Mouse (Mus musculus) right cerebral cortex, postnatal 4 days (tissue): ENCODE measurements around the gene Olfr153.
A peak's percentile ranks its signal among the peaks of the same experiment; 100 is the strongest.
"Not testable (repeated sequence)": the region's sequence is repeated elsewhere in the genome, so short reads cannot be mapped to it uniquely, and the experiment has no call there.

Experiments used
- DNase-seq: peaks from one replicate; pipeline ENCODE4 v3.0.0-alpha.2; 2022

Olfr153 gene

GRCm38 (mm10) chr2:87531496-87531895, at the start of gene Olfr153:
Gene Olfr153, plus strand, starts transcription at chr2:87531796.
- no peak for DNase-seq

- no peak for DNase-seq
Observed at GRCm38 (mm10) chr2:87482276-87482675, 49.3 kb upstream of the Olfr153 start.

GRCm38 (mm10) chr2:87496993-87497392, 34.6 kb upstream of the Olfr153 start, which contains the start of gene Pramel7:
Gene Pramel7, minus strand, starts transcription at chr2:87497093.
- not testable (repeated sequence) for DNase-seq

GRCm38 (mm10) chr2:87506265-87506664, 25.3 kb upstream of the Olfr153 start, which contains the start of gene Pramel6:
Gene Pramel6, plus strand, starts transcription at chr2:87506565.
- no peak for DNase-seq

GRCm38 (mm10) chr2:87515046-87515445, 16.6 kb upstream of the Olfr153 start:
- DNase-seq, result no peak

GRCm38 (mm10) chr2:87515457-87516060, 16.0 kb upstream of the Olfr153 start:
- no peak for DNase-seq

GRCm38 (mm10) chr2:87516581-87516980, 15.0 kb upstream of the Olfr153 start:
- DNase-seq, result no peak

GRCm38 (mm10) chr2:87520651-87521050, 10.9 kb upstream of the Olfr153 start:
- no peak for DNase-seq

- DNase-seq, result peak; percentile 1
Observed at GRCm38 (mm10) chr2:87525899-87526616, 5.5 kb upstream of the Olfr153 start.

- no peak for DNase-seq
Observed at GRCm38 (mm10) chr2:87534826-87535225, 3.2 kb downstream of the Olfr153 start.

GRCm38 (mm10) chr2:87545442-87545841, 13.8 kb downstream of the Olfr153 start, which contains the start of gene Olfr1128:
Gene Olfr1128, minus strand, starts transcription at chr2:87545542.
- no peak for DNase-seq

GRCm38 (mm10) chr2:87573602-87574001, 42.0 kb downstream of the Olfr153 start, which contains the start of gene Olfr1129:
Gene Olfr1129, plus strand, starts transcription at chr2:87573902.
- DNase-seq, result not testable (repeated sequence)
